Mouse (Mus musculus): ENCODE data around the gene Lsm2.
"Not testable (repeated sequence)": the region's sequence is repeated elsewhere in the genome, so short reads cannot be mapped to it uniquely, and the experiment has no call there.

The Lsm2 gene

GRCm38 (mm10) chr17:34981690-34982180, at the start of gene Lsm2:
Lsm2 (plus strand) TSS chr17:34981862.
- peak; percentile 93 for DNase-seq

GRCm38 (mm10) chr17:34932287-34932686, 49.4 kb upstream of the Lsm2 start:
- DNase-seq: no peak

GRCm38 (mm10) chr17:34934031-34934430, 47.6 kb upstream of the Lsm2 start:
- no peak for DNase-seq

- no peak for DNase-seq
Observed at GRCm38 (mm10) chr17:34934830-34935229, 46.8 kb upstream of the Lsm2 start.

DNA sequence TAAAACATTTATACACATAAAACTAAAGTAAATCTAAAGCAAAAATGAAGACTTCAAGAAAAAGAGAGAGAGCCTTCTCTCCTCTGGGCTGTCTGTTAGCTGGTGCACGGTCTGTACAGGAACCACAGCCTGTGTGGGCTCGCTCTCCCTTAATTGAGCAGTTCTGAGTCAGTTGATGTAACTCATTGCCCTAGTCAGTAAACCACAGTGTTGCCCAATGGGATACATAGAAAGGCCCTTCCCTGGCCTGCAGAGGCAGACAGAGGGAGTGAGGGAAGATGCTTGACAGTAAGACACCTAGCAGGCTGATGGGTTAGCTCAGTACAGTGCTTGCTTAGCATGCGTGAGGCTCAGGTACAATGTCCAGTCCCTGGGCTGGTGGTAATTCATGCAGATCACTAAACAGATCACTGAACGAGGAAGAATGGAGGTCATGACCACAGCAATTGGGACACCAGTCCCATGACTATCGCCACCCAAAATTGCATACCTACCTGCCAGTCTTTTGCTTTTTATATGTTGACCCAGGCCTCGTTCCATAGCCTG, 43.6 kb upstream of the Lsm2 start:
- no peak for DNase-seq

DNA sequence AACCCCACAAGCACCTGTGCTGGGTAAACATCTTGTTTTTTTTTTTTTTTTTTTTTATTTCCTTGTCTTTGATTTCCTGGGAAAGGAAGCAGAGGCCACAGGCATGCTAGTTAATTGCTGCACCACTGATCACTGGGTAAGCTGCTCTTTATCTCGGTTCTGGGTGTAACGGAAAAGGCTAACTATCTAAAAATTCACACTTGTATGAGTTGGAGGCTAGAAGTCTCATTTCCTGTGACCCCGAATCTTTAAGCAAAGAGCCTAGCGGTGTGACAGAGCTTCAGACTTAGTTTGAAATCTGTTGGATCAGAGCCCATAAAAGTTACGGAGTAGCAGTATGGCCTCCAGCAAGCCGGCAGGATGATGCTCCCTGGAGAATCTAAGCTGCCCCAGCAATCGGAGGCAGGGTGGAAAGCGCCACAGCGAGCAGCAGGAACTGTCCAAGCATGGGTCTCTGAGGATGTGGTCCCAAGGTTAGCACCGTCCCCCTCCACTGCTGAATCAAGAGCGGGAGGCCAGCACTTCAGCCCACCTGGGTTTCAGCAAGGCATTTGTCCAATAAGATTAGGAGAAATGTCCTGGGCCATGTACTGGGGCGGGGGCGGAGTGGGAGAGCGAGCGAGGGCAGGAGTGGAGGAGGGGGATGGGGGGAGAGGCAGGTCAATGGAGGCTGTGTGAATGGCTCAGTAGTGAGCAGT, 40.2 kb upstream of the Lsm2 start:
- no peak for DNase-seq

- no peak for DNase-seq
Observed at GRCm38 (mm10) chr17:34943128-34943815, 38.4 kb upstream of the Lsm2 start.

DNA sequence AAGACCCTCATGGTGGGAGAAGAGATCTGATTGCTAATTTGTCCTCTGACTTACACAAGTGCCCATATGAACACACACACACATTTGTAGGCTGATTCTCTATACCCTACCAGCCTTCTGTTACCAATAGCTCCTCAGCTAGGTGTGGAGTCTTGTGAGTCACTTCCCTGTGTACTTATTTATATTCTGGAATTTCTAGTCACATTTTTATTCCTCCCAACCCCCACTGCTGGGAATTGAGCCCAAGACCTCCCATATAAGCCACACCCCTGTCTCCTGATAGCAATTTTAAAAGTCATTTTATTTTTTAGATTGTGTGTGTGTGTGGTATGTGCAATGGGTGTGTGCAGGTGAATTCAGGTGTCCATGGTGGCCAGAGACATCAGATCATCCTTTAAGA, 37.3 kb upstream of the Lsm2 start:
- no peak for DNase-seq

DNA sequence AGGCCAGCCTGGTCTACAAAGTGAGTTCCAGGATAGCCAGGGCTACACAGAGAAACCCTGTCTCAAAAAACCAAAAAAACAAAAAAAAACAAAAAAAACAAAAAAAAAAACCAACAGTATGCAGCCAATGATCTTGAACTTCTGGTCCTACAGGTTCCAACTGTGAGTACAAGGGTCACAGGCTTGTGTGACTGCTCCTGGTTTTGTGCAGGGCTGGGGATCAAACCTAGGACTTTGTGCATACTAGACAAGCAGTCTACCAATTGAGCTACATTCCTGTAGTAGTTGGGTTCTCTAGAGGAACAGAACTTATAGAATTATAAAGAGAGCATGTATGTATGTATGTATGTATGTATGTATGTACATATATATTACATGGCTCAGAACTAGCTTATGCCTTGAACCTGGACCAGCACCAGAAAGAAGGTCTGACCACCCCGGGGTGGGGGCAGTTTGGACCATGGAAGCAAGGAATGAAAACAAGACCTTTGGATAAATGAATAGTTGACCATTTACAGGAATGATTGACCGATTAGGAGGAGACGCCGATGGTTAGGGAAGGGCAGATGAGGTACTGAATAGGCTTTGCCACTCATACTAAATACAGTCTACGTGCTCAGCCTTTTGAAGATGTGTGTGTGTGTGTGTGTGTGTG, 35.0 kb upstream of the Lsm2 start:
- DNase-seq: no peak

DNA sequence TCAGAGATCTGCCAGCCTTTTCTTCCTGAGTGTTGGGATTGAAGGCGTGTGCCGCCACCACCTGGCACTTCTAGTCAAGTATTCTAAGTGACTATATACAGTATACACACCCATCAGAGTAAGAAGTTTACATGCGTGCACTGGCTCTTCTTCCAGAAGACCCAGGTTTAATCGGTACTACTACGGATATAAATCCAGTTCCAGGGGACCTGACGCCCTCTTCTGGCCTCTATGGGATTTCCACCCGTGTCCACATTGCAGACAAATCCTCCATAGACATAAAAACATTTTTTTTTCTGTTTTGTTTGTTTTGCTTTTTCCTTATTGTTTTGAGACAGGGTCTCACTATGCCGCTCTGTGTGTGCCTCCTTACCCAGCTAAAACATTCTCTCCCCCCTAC, 34.1 kb upstream of the Lsm2 start:
- no peak for DNase-seq

GRCm38 (mm10) chr17:34948721-34949552, 32.7 kb upstream of the Lsm2 start:
- not testable (repeated sequence) for DNase-seq

- no peak for DNase-seq
Observed at GRCm38 (mm10) chr17:34949553-34949969, 32.1 kb upstream of the Lsm2 start.

DNA sequence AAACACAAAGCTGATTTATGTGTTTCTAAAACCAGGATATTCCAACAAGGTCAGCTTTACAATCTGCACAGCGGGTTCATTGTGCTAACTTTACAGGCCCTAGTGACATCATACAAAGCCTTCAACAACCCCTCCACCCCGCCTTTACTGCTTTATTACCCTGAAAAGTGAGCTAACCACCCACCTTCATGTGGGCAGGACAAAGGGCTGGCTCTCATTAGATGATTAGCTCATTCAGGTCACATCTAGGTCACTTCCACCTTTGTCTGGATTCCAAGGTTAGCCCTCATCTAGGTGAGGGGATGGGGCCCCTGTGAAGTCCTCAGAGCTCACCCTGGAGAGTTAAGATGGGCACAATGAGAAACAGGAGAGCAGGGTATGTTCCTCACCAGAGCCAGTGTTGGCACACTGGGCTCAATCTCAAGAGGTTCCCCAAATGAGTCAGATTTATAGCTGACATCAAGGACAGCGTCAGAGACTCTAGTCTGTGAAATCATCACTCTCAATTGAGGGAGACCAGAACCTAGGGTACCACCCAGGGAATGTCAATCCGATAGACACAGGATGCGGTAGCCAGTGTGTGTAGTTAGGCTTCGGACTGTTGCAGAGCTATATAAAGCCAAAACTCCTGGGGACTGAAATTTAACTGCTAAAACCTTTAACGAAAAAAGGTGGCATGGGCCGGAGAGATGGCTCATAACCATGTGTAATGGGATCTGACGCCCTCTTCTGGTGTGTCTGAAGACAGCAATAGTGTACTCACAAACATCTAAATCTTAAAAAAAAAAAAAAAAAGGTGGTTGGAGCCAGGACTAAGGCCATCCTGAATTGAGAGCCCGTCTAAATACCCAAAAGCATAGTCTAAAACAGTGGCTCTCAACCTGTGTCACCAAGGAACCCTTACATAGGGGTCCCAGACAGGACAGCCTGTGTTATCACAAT, 30.9 kb upstream of the Lsm2 start:
- no peak for DNase-seq

GRCm38 (mm10) chr17:34951636-34952377, 29.9 kb upstream of the Lsm2 start:
- no peak for DNase-seq

- peak; percentile 79 for DNase-seq
Observed at GRCm38 (mm10) chr17:34952378-34953040, 29.2 kb upstream of the Lsm2 start.

GRCm38 (mm10) chr17:34953258-34953657, 28.4 kb upstream of the Lsm2 start:
- no peak for DNase-seq

- no peak for DNase-seq
Observed at GRCm38 (mm10) chr17:34953904-34954303, 27.8 kb upstream of the Lsm2 start.

DNA sequence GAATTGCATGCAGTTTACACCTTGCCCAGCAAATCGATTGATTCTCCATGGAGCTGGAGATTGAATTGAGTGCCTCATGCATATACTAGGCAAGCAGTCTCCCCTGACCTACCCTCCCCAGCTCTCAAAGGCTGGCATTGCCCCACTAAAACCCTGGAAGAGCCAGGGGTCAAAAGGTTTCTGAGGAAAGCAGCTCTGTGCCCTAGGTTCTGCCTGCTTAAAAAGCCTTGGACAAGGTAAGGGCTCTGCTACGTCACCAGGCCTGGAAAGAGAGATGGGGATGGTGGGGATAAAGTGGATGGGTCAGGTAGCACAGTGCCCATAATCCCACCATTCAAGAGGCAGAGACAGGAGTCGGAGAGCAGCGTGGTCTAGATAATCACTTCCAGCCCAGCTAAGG, 26.8 kb upstream of the Lsm2 start:
- no peak for DNase-seq

DNA sequence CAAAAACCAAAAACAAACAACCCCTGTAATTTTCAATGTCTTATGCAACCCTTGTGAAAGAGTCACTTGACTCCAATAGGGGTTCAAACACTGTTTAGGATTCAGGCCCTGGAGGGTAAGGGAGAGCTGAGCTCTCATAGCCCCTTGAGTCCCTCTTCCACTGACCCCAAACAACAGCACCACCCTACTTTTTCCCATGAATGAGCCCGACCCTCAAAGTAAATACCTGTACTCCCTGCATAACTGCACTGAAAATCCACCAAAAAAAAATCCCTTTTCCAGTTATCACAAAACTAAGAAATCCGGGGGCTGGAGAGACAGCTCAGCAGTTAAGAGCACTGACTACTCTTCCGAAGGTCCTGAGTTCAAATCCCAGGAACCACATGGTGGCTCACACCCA, 25.8 kb upstream of the Lsm2 start:
- no peak for DNase-seq

DNA sequence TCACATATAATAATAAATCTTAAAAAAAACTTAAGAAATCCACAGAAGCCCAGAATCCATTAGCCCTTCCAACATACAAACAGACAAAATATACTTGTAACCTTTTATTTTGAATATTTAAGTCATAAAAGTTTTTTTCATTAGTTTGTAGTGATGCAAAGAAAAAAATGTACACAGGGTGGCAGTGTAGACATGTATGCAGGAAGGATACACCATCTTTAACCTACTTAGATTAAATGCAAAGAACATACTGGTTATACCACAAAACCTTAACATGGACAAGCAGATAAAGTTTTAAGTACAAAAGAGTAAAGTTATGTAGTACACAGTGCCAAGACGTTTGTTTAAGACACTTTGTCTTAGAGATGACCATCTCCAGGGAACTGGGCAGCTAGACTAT, 25.3 kb upstream of the Lsm2 start:
- DNase-seq: no peak

Data from thymus, postnatal 25 days (tissue).